8 mouse cellular contexts compared by ENCODE assay signal in the genomic region with DNA sequence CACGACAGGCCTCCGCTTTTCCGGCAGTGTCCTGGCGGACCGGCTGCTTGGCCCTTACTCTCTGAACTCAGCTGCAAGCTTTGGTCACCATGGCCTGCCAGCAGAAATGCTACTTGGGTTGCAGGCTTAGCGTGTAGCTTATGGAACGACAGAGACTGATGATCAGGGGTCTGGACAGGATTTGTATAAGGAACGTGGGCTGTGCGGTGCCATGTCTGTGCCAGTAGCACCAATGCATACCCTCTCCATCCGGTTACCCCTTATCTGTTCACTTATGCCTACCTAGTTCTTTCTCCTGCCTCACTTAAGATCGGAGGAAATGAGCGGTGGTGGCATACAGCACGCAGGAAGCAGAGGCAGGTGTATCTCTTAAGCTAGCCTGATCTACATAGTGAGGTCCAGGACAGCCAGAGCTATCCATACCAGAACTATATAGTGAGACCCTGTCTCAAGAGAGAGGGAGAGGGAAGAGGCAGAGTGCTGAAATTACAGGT. TPM values are rescaled to one million over a fixed set of nuclear protein-coding genes. Genes with fewer than 3 reads are reported as not detected.
DNase-seq lines count a peak whose midpoint lies in the region; ATAC-seq and TF ChIP-seq lines count a peak whose summit lies in the region.

No protein-coding gene starts in this region.

- WGBS in limb, embryonic 15.5 days = 22% methylated on average over 13 of the region's 13 CpGs
- WGBS in stomach, embryonic 15.5 days = 13% methylated on average over 13 of the region's 13 CpGs

- peak overlapping the region; percentile 87 for H3K27ac ChIP-seq in testis, adult 2 months (ENCODE audit: control insufficient read depth, insufficient read depth, low read depth, low read length)
- H3K27ac ChIP-seq in limb, embryonic 15.5 days = peak overlapping the region; percentile 94
- H3K27ac ChIP-seq in stomach, embryonic 15.5 days = peak overlapping the region; percentile 96

- TF ChIP-seq POLR2A in testis, adult 2 months (IDR thresholded peaks at IDR 0.05; ENCODE audit: control insufficient read depth, low read depth, low read length) = no peak; the same call in 1 of the 2 replicates

- DNase-seq in CD4-positive, CD25-positive, alpha-beta regulatory T cell, adult 2 months (ENCODE audit: low read depth, low spot score) = peak; percentile 60
- no peak for DNase-seq in testis, postnatal 10 days (ENCODE audit: low spot score)
- DNase-seq in frontal cortex, postnatal 25 days (ENCODE audit: low spot score in 2 of 2) = no peak
- no peak for DNase-seq in embryo, embryonic 9.5 days (ENCODE audit: extremely low spot score)

- peak overlapping the region; percentile 77 for H3K4me2 ChIP-seq in limb, embryonic 15.5 days
- peak overlapping the region; percentile 88 for H3K4me2 ChIP-seq in stomach, embryonic 15.5 days

- H3K9ac ChIP-seq in limb, embryonic 15.5 days = peak overlapping the region; percentile 58
- peak overlapping the region; percentile 81 for H3K9ac ChIP-seq in stomach, embryonic 15.5 days

- no peaks in the 10 kb centered on the region for H3K9me3 ChIP-seq in limb, embryonic 15.5 days
- no peaks in the 10 kb centered on the region for H3K9me3 ChIP-seq in stomach, embryonic 15.5 days

- no peaks in the 10 kb centered on the region for H3K36me3 ChIP-seq in testis, adult 2 months (ENCODE audit: control insufficient read depth, insufficient read depth, low read length)
- H3K36me3 ChIP-seq in limb, embryonic 15.5 days = 0 out of 2 replicates have a peak, but pooled peaks cover 3% of the 10 kb centered on the region
- H3K36me3 ChIP-seq in stomach, embryonic 15.5 days = no peaks in the 10 kb centered on the region

- TF ChIP-seq CTCF in testis, adult 2 months (IDR thresholded peaks at IDR 0.05; ENCODE audit: control insufficient read depth, insufficient read depth, insufficient replicate concordance, low read depth, low read length) = no peak

- no peak for ATAC-seq in CD4-positive, CD25-positive, alpha-beta regulatory T cell, adult 4 months
- no peak for ATAC-seq in limb, embryonic 15.5 days (ENCODE audit: insufficient number of reproducible peaks, low FRiP score, low TSS enrichment, low read depth)
- no peak for ATAC-seq in stomach, embryonic 15.5 days (ENCODE audit: insufficient read depth, low FRiP score, low read depth)

- H3K4me1 ChIP-seq in testis, adult 2 months (ENCODE audit: control insufficient read depth, insufficient read depth, low read length) = peaks cover 5% of the 10 kb centered on the region
- H3K4me1 ChIP-seq in limb, embryonic 15.5 days = peaks cover 21% of the 10 kb centered on the region
- peaks cover 16% of the 10 kb centered on the region for H3K4me1 ChIP-seq in stomach, embryonic 15.5 days

- H3K4me3 ChIP-seq in testis, adult 2 months (ENCODE audit: control insufficient read depth, low read depth, low read length) = peak overlapping the region; percentile 96
- H3K4me3 ChIP-seq in limb, embryonic 15.5 days = peak overlapping the region; percentile 52
- peak overlapping the region; percentile 57 for H3K4me3 ChIP-seq in stomach, embryonic 15.5 days (replicated peaks)

- no peaks in the 10 kb centered on the region for H3K27me3 ChIP-seq in testis, adult 2 months (ENCODE audit: control insufficient read depth, insufficient read depth, low read length)
- H3K27me3 ChIP-seq in limb, embryonic 15.5 days = no peaks in the 10 kb centered on the region
- no peaks in the 10 kb centered on the region for H3K27me3 ChIP-seq in stomach, embryonic 15.5 days (replicated peaks)

RNA-seq across cellular contexts. Expression of a gene that starts 0.9 kb away (rescaled TPM):
- 100 to 1,000 TPM; 117 to 119 TPM for polyA plus RNA-seq in CD4-positive, CD25-positive, alpha-beta regulatory T cell, adult 4 months (2017; shearing (Covaris generic))
- polyA plus RNA-seq in testis, adult 2 months (2012; rRNA removed) = 53.1 and 54.5 TPM in 2 replicates
- 207 and 226 TPM in 2 replicates for polyA plus RNA-seq in limb, embryonic 15.5 days (2015; fragmentation: Nextera tagmentation; extraction: Ambion mirVana)
- 185 and 219 TPM in 2 replicates for polyA plus RNA-seq in stomach, embryonic 15.5 days (2015; fragmentation: Nextera tagmentation; extraction: Ambion mirVana)

RNA-seq across cellular contexts. Expression of a gene that starts 15.9 kb away (rescaled TPM):
- 1 to 10 TPM in 1 of 2 experiments, not detected in 1; 2.3 TPM for polyA plus RNA-seq in CD4-positive, CD25-positive, alpha-beta regulatory T cell, adult 4 months (2017; shearing (Covaris generic))
- 39.2 and 47.3 TPM in 2 replicates for polyA plus RNA-seq in testis, adult 2 months (2012; rRNA removed)
- polyA plus RNA-seq in limb, embryonic 15.5 days (2015; fragmentation: Nextera tagmentation; extraction: Ambion mirVana) = 18.2 and 27.2 TPM in 2 replicates
- 11.7 and 13.3 TPM in 2 replicates for polyA plus RNA-seq in stomach, embryonic 15.5 days (2015; fragmentation: Nextera tagmentation; extraction: Ambion mirVana)

RNA-seq across cellular contexts. Expression of a gene that starts 21.4 kb away (rescaled TPM):
- polyA plus RNA-seq in CD4-positive, CD25-positive, alpha-beta regulatory T cell, adult 4 months (2017; shearing (Covaris generic)) = 100 to 1,000 TPM; 272 to 479 TPM
- 1.3 and 1.4 TPM in 2 replicates for polyA plus RNA-seq in testis, adult 2 months (2012; rRNA removed)
- 13.1 TPM in 2 replicates for polyA plus RNA-seq in limb, embryonic 15.5 days (2015; fragmentation: Nextera tagmentation; extraction: Ambion mirVana)
- 14.0 and 16.2 TPM in 2 replicates for polyA plus RNA-seq in stomach, embryonic 15.5 days (2015; fragmentation: Nextera tagmentation; extraction: Ambion mirVana)

RNA-seq across cellular contexts. Expression of a gene that starts 44.8 kb away (rescaled TPM):
- 10 to 100 TPM in 1 of 2 experiments, 1 to 10 TPM in 1; 8.1 to 10.9 TPM for polyA plus RNA-seq in CD4-positive, CD25-positive, alpha-beta regulatory T cell, adult 4 months (2017; shearing (Covaris generic))
- 6.6 and 6.7 TPM in 2 replicates for polyA plus RNA-seq in testis, adult 2 months (2012; rRNA removed)
- 11.9 and 12.2 TPM in 2 replicates for polyA plus RNA-seq in limb, embryonic 15.5 days (2015; fragmentation: Nextera tagmentation; extraction: Ambion mirVana)
- 10.0 and 10.1 TPM in 2 replicates for polyA plus RNA-seq in stomach, embryonic 15.5 days (2015; fragmentation: Nextera tagmentation; extraction: Ambion mirVana)

RNA-seq across cellular contexts. Expression of a gene that starts 44.8 kb away (rescaled TPM):
- 10 to 100 TPM; 34.8 to 39.6 TPM for polyA plus RNA-seq in CD4-positive, CD25-positive, alpha-beta regulatory T cell, adult 4 months (2017; shearing (Covaris generic))
- 8.6 and 10.0 TPM in 2 replicates for polyA plus RNA-seq in testis, adult 2 months (2012; rRNA removed)
- 21.7 and 24.1 TPM in 2 replicates for polyA plus RNA-seq in limb, embryonic 15.5 days (2015; fragmentation: Nextera tagmentation; extraction: Ambion mirVana)
- 21.1 and 24.9 TPM in 2 replicates for polyA plus RNA-seq in stomach, embryonic 15.5 days (2015; fragmentation: Nextera tagmentation; extraction: Ambion mirVana)

Comparison
In these comparisons a context has a peak if more than half of its experiments do, and no peak if none do; other contexts are left out.
1. RNA of a gene that starts 21.4 kb away (polyA plus RNA-seq): 272 to 479 TPM in CD4-positive, CD25-positive, alpha-beta regulatory T cell, adult 4 months; 14.0 to 16.2 TPM in stomach, embryonic 15.5 days, 13.1 TPM in limb, embryonic 15.5 days and 1.3 to 1.4 TPM in testis, adult 2 months; every median in the first group is over 10 times any median in the second.
2. Peak in every context shown above with its lines, with median percentiles within 50 percentile points of each other: H3K27ac ChIP-seq and H3K4me3 ChIP-seq.